Mouse (Mus musculus): ENCODE measurements at regions not wholly inside any gene's neighbourhood (a gene's known extent, or its start where the extent isn't known, plus 50 kb on each side); places are given as distances from the start of the nearest gene placed in this dataset.
A peak's percentile ranks its signal among the peaks of the same experiment; 100 is the strongest.

DNA sequence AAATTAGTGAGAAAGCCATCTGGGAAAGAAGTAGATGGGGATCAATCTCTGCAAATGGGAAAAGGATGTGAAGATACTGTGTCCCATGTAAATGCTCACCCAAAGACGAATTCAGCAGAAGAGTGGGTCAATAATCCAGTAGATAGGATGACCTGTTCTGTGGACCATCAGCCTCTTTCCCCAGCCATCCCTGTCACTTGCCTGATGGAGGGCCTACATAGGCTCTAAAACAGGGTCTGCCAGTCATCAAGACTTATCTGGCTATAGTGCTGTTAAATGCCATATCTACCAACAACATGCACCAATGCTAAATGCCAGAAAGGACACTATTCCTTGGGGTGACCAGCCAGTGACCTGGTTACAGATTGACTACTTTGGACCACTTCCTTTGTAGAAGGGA, 316.5 kb upstream of the Trpc7 start:
- no peak overlapping the region for H3K27ac ChIP-seq (replicated peaks; ENCODE audit: low read depth, low read length)
- WGBS: 85% methylated on average over 1 of the region's 1 CpGs
- no peak for ATAC-seq (ENCODE audit: low FRiP score, low TSS enrichment)

DNA sequence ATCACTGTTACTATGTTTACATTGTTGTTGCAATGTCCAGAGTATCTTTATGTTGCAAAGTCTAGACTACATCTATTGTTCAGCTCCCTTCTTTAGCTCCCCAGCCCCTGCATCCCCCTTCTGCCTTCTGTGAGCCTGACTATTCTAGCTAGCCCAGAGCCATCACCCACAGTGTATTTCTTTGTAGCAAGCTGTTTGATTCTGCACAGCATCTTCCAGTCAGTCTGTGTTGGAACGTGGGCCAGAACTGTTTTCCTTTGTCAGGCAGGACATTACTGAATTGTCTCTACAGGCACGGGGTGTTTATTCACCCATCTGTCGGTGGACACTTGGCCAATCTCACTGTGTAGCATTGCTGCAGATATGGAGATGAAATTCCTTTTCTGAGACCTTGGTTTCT, 295.4 kb upstream of the Trpc7 start:
- H3K9me3 ChIP-seq (ENCODE audit: control insufficient read depth, low read length): no peaks in the 10 kb centered on the region
- no peak overlapping the region for H3K4me3 ChIP-seq (replicated peaks; ENCODE audit: low read depth, low read length)
- no peak overlapping the region for H3K9ac ChIP-seq (replicated peaks; ENCODE audit: low read length)
- H3K36me3 ChIP-seq (ENCODE audit: control insufficient read depth, insufficient read depth, low read length): no peaks in the 10 kb centered on the region
- no peak overlapping the region for H3K27ac ChIP-seq (replicated peaks; ENCODE audit: low read depth, low read length)
- 53% methylated on average over 3 of the region's 3 CpGs for WGBS
- DNase-seq (peak; percentile 11), ATAC-seq (ENCODE audit: low FRiP score, low TSS enrichment) (no peak)
- H3K27me3 ChIP-seq (ENCODE audit: control insufficient read depth, insufficient read depth, low read length): no peaks in the 10 kb centered on the region
- H3K4me2 ChIP-seq (ENCODE audit: low read length): no peak overlapping the region
- no peaks in the 10 kb centered on the region for H3K4me1 ChIP-seq (ENCODE audit: control insufficient read depth, insufficient read depth, low read length)

More for the DNA sequence above, 316.5 kb upstream of the Trpc7 start:
- H3K9ac ChIP-seq (replicated peaks; ENCODE audit: low read length): no peak overlapping the region
- H3K4me2 ChIP-seq (ENCODE audit: low read length): no peak overlapping the region
- no peaks in the 10 kb centered on the region for H3K9me3 ChIP-seq (ENCODE audit: control insufficient read depth, low read length)
- H3K4me3 ChIP-seq (replicated peaks; ENCODE audit: low read depth, low read length): no peak overlapping the region
- no peak for DNase-seq
- no peaks in the 10 kb centered on the region for H3K27me3 ChIP-seq (ENCODE audit: control insufficient read depth, insufficient read depth, low read length)
- H3K4me1 ChIP-seq (ENCODE audit: control insufficient read depth, insufficient read depth, low read length): peaks cover 13% of the 10 kb centered on the region
- H3K36me3 ChIP-seq (ENCODE audit: control insufficient read depth, insufficient read depth, low read length): no peaks in the 10 kb centered on the region

DNA sequence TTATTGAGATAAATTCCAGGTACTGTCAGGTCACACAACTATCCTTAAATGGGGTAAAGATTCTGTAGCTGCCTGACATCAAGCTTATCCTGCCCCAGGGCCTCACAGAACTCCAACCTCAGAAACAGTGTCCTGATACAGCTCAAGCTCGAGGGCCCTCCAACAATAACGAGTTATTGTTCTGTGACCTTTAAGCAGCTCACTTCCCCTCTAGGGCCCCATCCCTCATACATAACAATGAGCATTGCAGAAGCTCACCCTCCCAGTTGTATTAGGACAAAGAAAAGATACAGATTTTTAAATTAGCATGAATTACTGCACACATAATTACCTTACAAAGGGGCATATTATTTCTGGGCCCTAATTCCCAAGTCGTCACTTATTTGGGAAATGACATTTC, 293.5 kb upstream of the Trpc7 start:
- ATAC-seq (ENCODE audit: low FRiP score, low TSS enrichment) (no peak), DNase-seq (peak; percentile 26)
- Histone ChIP-seq H3K4me3 (replicated peaks; ENCODE audit: low read depth, low read length) (no peak overlapping the region), H3K36me3 (ENCODE audit: control insufficient read depth, insufficient read depth, low read length) (no peaks in the 10 kb centered on the region), H3K4me2 (ENCODE audit: low read length) (no peak overlapping the region), H3K27me3 (ENCODE audit: control insufficient read depth, insufficient read depth, low read length) (no peaks in the 10 kb centered on the region), H3K4me1 (ENCODE audit: control insufficient read depth, insufficient read depth, low read length) (no peaks in the 10 kb centered on the region), H3K9ac (replicated peaks; ENCODE audit: low read length) (no peak overlapping the region), H3K9me3 (ENCODE audit: control insufficient read depth, low read length) (no peaks in the 10 kb centered on the region), H3K27ac (replicated peaks; ENCODE audit: low read depth, low read length) (no peak overlapping the region)
- WGBS: 6% methylated on average over 3 of the region's 3 CpGs

DNA sequence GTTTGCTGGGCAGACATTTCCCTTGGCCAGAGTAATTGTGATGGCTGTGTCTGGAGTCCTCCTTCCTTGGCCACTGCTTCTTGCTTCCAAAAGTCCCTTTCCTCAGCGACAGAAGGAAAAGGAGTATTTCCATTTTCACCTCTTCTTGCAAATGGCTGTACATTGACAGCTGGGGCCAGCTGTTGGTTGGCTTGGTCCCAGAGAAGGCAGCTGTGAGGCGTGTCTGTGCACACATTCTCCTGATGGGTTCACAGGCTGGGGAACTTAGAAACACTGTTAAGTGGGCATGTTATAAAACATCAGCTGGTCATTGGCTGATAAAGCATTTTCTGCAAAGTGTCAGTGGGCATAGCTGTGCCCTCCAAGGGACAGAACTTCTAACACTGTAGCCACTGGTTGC, 290.4 kb upstream of the Trpc7 start:
- no peak overlapping the region for H3K9ac ChIP-seq (replicated peaks; ENCODE audit: low read length)
- DNase-seq (no peak), ATAC-seq (ENCODE audit: low FRiP score, low TSS enrichment) (no peak)
- no peaks in the 10 kb centered on the region for H3K4me1 ChIP-seq (ENCODE audit: control insufficient read depth, insufficient read depth, low read length)
- no peak overlapping the region for H3K27ac ChIP-seq (replicated peaks; ENCODE audit: low read depth, low read length)
- H3K9me3 ChIP-seq (ENCODE audit: control insufficient read depth, low read length): no peaks in the 10 kb centered on the region
- H3K4me2 ChIP-seq (ENCODE audit: low read length): no peak overlapping the region
- H3K27me3 ChIP-seq (ENCODE audit: control insufficient read depth, insufficient read depth, low read length): no peaks in the 10 kb centered on the region
- H3K4me3 ChIP-seq (replicated peaks; ENCODE audit: low read depth, low read length): no peak overlapping the region
- 83% methylated on average over 2 of the region's 2 CpGs for WGBS
- no peaks in the 10 kb centered on the region for H3K36me3 ChIP-seq (ENCODE audit: control insufficient read depth, insufficient read depth, low read length)

DNA sequence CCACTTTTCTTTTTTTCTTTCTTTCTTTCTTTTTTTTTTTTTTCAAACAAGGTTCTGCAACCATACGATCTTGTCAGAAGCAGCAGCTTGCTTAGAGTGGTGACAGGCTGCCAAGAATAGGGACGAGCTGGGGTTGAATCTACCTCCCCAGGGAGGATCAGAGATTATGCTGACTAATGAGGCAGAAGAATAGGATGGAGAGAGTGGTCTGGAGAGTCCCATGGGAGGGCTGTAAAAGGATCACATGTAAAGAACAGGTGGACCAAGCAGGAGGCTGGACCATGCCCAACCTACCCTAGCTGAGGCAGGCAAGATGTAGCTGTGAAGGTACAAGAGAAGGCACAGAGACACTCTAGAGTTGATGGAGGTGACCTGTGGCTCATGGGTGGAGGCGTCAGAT, 274.4 kb upstream of the Trpc7 start:
- ATAC-seq (ENCODE audit: low FRiP score, low TSS enrichment) (no peak), DNase-seq (no peak)

DNA sequence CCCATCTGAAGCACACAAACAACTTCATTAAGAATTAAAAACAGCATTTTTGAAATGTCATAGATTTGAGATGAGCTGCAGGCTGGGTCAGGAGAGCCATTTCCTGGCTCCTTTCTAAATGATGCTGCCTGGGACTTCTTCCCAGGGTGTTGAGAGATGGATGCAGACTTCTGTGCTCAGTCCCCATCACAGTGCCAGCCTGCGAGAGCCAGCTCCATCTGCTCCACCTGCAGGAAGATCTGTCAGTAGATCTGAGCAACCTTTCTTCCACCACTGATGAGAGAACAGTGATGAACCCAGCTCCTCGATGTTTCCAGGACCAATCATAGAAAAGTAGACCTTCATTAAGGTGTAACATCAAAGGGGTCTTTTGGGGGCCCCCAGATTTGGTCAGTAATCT, 273.8 kb upstream of the Trpc7 start:
- H3K27ac ChIP-seq (replicated peaks; ENCODE audit: low read depth, low read length): no peak overlapping the region
- no peaks in the 10 kb centered on the region for H3K27me3 ChIP-seq (ENCODE audit: control insufficient read depth, insufficient read depth, low read length)
- no peak overlapping the region for H3K9ac ChIP-seq (replicated peaks; ENCODE audit: low read length)
- no peak for DNase-seq
- no peak overlapping the region for H3K4me2 ChIP-seq (ENCODE audit: low read length)
- no peaks in the 10 kb centered on the region; the same call in 1 of the 2 replicates for H3K4me1 ChIP-seq (ENCODE audit: control insufficient read depth, insufficient read depth, low read length)
- H3K9me3 ChIP-seq (ENCODE audit: control insufficient read depth, low read length): no peaks in the 10 kb centered on the region
- no peaks in the 10 kb centered on the region for H3K36me3 ChIP-seq (ENCODE audit: control insufficient read depth, insufficient read depth, low read length)
- H3K4me3 ChIP-seq (replicated peaks; ENCODE audit: low read depth, low read length): no peak overlapping the region
- no peak for ATAC-seq (ENCODE audit: low FRiP score, low TSS enrichment)
- 94% methylated on average over 2 of the region's 2 CpGs for WGBS

More for the DNA sequence above, 274.4 kb upstream of the Trpc7 start:
- Histone ChIP-seq H3K4me3 (replicated peaks; ENCODE audit: low read depth, low read length) (no peak overlapping the region), H3K36me3 (ENCODE audit: control insufficient read depth, insufficient read depth, low read length) (no peaks in the 10 kb centered on the region), H3K9me3 (ENCODE audit: control insufficient read depth, low read length) (no peaks in the 10 kb centered on the region), H3K27me3 (ENCODE audit: control insufficient read depth, insufficient read depth, low read length) (no peaks in the 10 kb centered on the region), H3K4me1 (ENCODE audit: control insufficient read depth, insufficient read depth, low read length) (no peaks in the 10 kb centered on the region; the same call in 1 of the 2 replicates), H3K9ac (replicated peaks; ENCODE audit: low read length) (no peak overlapping the region), H3K27ac (replicated peaks; ENCODE audit: low read depth, low read length) (no peak overlapping the region), H3K4me2 (ENCODE audit: low read length) (no peak overlapping the region)
- WGBS: 49% methylated on average over 3 of the region's 3 CpGs

DNA sequence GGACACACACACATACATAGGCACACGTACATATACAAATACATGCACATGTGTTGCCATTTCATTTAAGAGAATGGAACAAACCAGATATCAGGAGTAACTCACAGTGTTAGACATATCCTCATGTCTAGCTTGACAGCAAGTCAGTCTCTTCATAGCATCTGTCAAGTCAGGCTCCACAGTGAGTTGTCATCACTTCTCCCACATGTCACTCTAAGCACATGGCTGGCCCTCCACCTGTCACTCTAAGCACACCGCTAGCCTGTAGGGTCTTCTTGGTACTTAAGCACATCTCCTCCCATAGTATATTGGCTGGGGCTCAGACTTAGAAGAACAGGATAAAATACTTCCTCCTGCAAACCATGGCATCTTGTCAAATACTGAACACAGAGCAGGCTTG, 269.6 kb upstream of the Trpc7 start:
- H3K4me3 ChIP-seq (replicated peaks; ENCODE audit: low read depth, low read length): no peak overlapping the region
- no peaks in the 10 kb centered on the region for H3K36me3 ChIP-seq (ENCODE audit: control insufficient read depth, insufficient read depth, low read length)
- no peak overlapping the region for H3K9ac ChIP-seq (replicated peaks; ENCODE audit: low read length)
- ATAC-seq (ENCODE audit: low FRiP score, low TSS enrichment) (no peak), DNase-seq (no peak)
- no peak overlapping the region for H3K4me2 ChIP-seq (ENCODE audit: low read length)
- H3K27ac ChIP-seq (replicated peaks; ENCODE audit: low read depth, low read length): no peak overlapping the region
- no peaks in the 10 kb centered on the region for H3K27me3 ChIP-seq (ENCODE audit: control insufficient read depth, insufficient read depth, low read length)
- no peaks in the 10 kb centered on the region for H3K9me3 ChIP-seq (ENCODE audit: control insufficient read depth, low read length)
- 90% methylated on average over 2 of the region's 2 CpGs for WGBS
- H3K4me1 ChIP-seq (ENCODE audit: control insufficient read depth, insufficient read depth, low read length): no peaks in the 10 kb centered on the region

DNA sequence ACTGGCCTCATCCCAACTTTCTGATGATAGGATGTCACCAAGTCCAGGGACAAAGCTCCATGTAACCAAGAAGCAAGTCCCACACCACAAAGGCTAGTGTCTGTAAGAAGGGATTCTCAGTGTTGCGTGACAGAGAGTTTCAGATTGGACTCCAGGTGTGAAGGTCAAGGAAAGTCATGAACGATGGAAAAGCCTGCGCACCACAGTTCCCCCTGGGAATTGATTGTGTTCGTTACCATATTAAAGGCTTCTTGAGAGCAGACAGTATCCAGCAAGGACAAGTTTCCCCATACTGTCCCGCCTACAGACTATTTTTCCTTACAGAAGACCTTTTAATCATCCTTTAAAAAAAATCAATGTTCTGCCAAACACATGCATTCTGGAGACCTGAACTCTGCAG, 257.0 kb upstream of the Trpc7 start:
- no peak overlapping the region for H3K4me2 ChIP-seq (ENCODE audit: low read length)
- ATAC-seq (ENCODE audit: low FRiP score, low TSS enrichment) (no peak), DNase-seq (peak; percentile 20)
- peaks cover 13% of the 10 kb centered on the region for H3K4me1 ChIP-seq (ENCODE audit: control insufficient read depth, insufficient read depth, low read length)
- no peak overlapping the region for H3K4me3 ChIP-seq (replicated peaks; ENCODE audit: low read depth, low read length)
- H3K36me3 ChIP-seq (ENCODE audit: control insufficient read depth, insufficient read depth, low read length): no peaks in the 10 kb centered on the region
- no peaks in the 10 kb centered on the region for H3K27me3 ChIP-seq (ENCODE audit: control insufficient read depth, insufficient read depth, low read length)
- no peak overlapping the region for H3K27ac ChIP-seq (replicated peaks; ENCODE audit: low read depth, low read length)
- 62% methylated on average over 5 of the region's 5 CpGs for WGBS
- H3K9ac ChIP-seq (replicated peaks; ENCODE audit: low read length): no peak overlapping the region
- no peaks in the 10 kb centered on the region for H3K9me3 ChIP-seq (ENCODE audit: control insufficient read depth, low read length)

DNA sequence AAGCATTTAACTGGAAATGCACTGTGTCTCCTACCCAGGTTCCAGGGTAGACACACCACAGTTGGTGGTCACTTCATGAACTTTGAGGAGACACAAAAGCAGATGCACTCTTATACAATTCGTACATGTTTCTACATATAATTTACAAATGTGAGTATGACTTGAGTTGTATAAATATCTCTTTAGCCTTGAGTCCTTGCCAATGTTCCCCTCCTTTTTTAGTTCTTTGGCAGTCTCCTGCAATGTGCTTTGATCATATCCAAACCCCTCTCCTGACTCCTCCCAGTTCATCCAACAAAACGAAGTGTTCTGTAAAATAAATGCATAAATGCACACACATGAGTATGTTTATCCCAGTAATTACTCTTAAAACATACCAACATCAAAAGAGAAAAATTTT, 251.8 kb upstream of the Trpc7 start:
- Histone ChIP-seq H3K9me3 (ENCODE audit: control insufficient read depth, low read length) (no peaks in the 10 kb centered on the region), H3K36me3 (ENCODE audit: control insufficient read depth, insufficient read depth, low read length) (no peaks in the 10 kb centered on the region), H3K4me2 (ENCODE audit: low read length) (no peak overlapping the region), H3K9ac (replicated peaks; ENCODE audit: low read length) (no peak overlapping the region), H3K27ac (replicated peaks; ENCODE audit: low read depth, low read length) (no peak overlapping the region), H3K27me3 (ENCODE audit: control insufficient read depth, insufficient read depth, low read length) (no peaks in the 10 kb centered on the region), H3K4me1 (ENCODE audit: control insufficient read depth, insufficient read depth, low read length) (peaks cover 6% of the 10 kb centered on the region; the same call in 1 of the 2 replicates), H3K4me3 (replicated peaks; ENCODE audit: low read depth, low read length) (no peak overlapping the region)
- ATAC-seq (ENCODE audit: low FRiP score, low TSS enrichment) (no peak), DNase-seq (no peak)
- WGBS: 91% methylated on average over 2 of the region's 2 CpGs

All from midbrain, embryonic 14.5 days (tissue).